Mouse (Mus musculus) megakaryocyte, embryonic 14.5 days (primary cell): Measurements from ENCODE around the gene Cope. TPM values are rescaled to one million over a fixed set of nuclear protein-coding genes. Genes with fewer than 3 reads are reported as not detected.

Experiments used
- H3K27me3 ChIP-seq: replicated peaks from 2 replicates; pipeline ENCODE3; 2012; ENCODE audit warnings: inconsistent platforms
- H3K36me3 ChIP-seq: replicated peaks from 2 replicates; pipeline ENCODE3; 2012; ENCODE audit warnings: low read length, inconsistent platforms, mixed read lengths
- H3K4me1 ChIP-seq: 2 replicates; pipeline ENCODE4 v1.6.1; 2012; ENCODE audit warnings: inconsistent platforms
- H3K4me3 ChIP-seq: replicated peaks from 2 replicates; pipeline ENCODE3; 2012; ENCODE audit warnings: moderate library complexity, mild to moderate bottlenecking, inconsistent platforms
- H3K9me3 ChIP-seq: 2 replicates; pipeline ENCODE4 v1.6.1; 2012; ENCODE audit warnings: inconsistent platforms
- FLI1 ChIP-seq: IDR thresholded peaks from 2 replicates; pipeline ENCODE4 v1.6.1; 2012; ENCODE audit warnings: low read length, inconsistent platforms, mixed read lengths
- GATA1 ChIP-seq: IDR thresholded peaks from 3 replicates; pipeline ENCODE4 v1.6.1; 2012; ENCODE audit warnings: mixed read lengths, low read length, inconsistent platforms, borderline replicate concordance
- polyA plus RNA-seq: library from polyadenylated mRNA; stranded (reverse); fragments of >175 nt; gene quantifications from 2 replicates; pipeline ENCODE4 v1.2.3, GENCODE M21; 2012; ENCODE audit warnings: low replicate concordance; ENCODE audit not compliant: insufficient read depth

Cope gene
- polyA plus RNA-seq, result 335 and 566 TPM in 2 replicates

- Histone ChIP-seq H3K36me3 (peaks cover 70% of the 10 kb centered on the region), H3K9me3 (no peaks in the 10 kb centered on the region), H3K27me3 (no peaks in the 10 kb centered on the region), H3K4me1 (peaks cover 52% of the 10 kb centered on the region), H3K4me3 (peak within 1 kb of the TSS; percentile 99)
- no peak for TF ChIP-seq GATA1
- TF ChIP-seq FLI1, result no peak; the same call in 1 of the 2 replicates
These were observed at the start of gene Cope, which contains the start of gene Ddx49 for GRCm38 (mm10) chr8:70302358-70302890. Gene Cope (plus strand): TSS chr8:70302518. Gene Ddx49 (minus strand): TSS chr8:70302489.

GRCm38 (mm10) chr8:70254628-70255027 lies 47.7 kb upstream of the Cope start:
- H3K36me3 ChIP-seq, result peaks cover 100% of the 10 kb centered on the region
- H3K9me3 ChIP-seq, result no peaks in the 10 kb centered on the region
- TF ChIP-seq GATA1, result no peak
- TF ChIP-seq FLI1, result no peak
- H3K27me3 ChIP-seq, result no peaks in the 10 kb centered on the region
- peaks cover 62% of the 10 kb centered on the region for H3K4me1 ChIP-seq
- no peak overlapping the region for H3K4me3 ChIP-seq

GRCm38 (mm10) chr8:70257456-70257855 lies 44.9 kb upstream of the Cope start:
- H3K4me3 ChIP-seq, result no peak overlapping the region
- H3K27me3 ChIP-seq, result no peaks in the 10 kb centered on the region
- H3K4me1 ChIP-seq, result peaks cover 42% of the 10 kb centered on the region
- no peak for TF ChIP-seq GATA1
- TF ChIP-seq FLI1, result no peak
- peaks cover 100% of the 10 kb centered on the region for H3K36me3 ChIP-seq
- H3K9me3 ChIP-seq, result no peaks in the 10 kb centered on the region

DNA sequence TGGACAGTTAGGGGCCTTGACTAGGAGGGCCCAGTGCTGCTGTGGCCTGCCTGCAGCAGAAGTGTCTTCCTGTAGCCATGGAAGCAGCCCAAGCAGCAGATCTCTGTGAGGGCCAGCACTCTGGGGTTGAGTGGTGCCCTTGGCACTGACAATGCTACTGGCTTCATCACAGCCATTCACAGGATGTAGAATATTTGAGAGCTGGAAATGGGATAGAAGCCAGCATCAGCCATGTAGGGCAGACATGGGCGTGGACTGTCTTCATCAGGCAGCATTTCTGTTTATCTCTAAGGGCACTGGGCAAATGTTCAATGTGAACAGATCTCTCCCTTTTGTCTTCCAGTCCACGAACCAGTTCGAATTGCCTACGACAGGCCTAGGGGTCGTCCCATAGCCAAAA lies 43.7 kb upstream of the Cope start:
- TF ChIP-seq FLI1 (no peak), GATA1 (no peak)
- Histone ChIP-seq H3K36me3 (peaks cover 100% of the 10 kb centered on the region), H3K9me3 (no peaks in the 10 kb centered on the region)

GRCm38 (mm10) chr8:70259043-70259442 lies 43.3 kb upstream of the Cope start:
- Histone ChIP-seq H3K36me3 (peaks cover 100% of the 10 kb centered on the region), H3K4me3 (no peak overlapping the region), H3K27me3 (no peaks in the 10 kb centered on the region), H3K9me3 (no peaks in the 10 kb centered on the region), H3K4me1 (peaks cover 28% of the 10 kb centered on the region)
- no peak for TF ChIP-seq GATA1
- no peak for TF ChIP-seq FLI1

More for the DNA sequence above, 43.7 kb upstream of the Cope start:
- Histone ChIP-seq H3K4me3 (no peak overlapping the region), H3K27me3 (no peaks in the 10 kb centered on the region), H3K4me1 (peaks cover 31% of the 10 kb centered on the region)

DNA sequence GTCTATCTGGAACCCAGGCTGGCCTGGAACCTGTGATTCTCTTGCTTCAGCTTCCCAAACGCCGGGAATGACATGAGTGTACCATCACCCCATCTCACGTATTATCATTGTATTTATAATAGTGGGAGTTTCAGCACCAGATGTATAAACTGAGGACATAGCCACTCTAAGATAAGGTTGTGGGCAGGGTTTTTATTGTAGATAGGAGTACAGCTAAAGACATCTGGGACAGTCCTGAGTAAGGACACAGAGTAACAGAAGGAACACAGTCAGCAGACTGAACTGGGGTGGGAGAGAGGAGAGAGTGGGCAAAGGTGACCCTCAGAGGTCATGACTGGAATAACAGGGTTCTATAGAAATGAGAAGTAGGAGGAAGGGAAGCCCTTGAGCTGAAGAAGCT lies 34.6 kb upstream of the Cope start:
- H3K4me1 ChIP-seq, result peaks cover 60% of the 10 kb centered on the region
- H3K27me3 ChIP-seq, result no peaks in the 10 kb centered on the region
- H3K4me3 ChIP-seq, result no peak overlapping the region
- H3K36me3 ChIP-seq, result peaks cover 50% of the 10 kb centered on the region
- no peaks in the 10 kb centered on the region for H3K9me3 ChIP-seq
- TF ChIP-seq FLI1 (no peak), GATA1 (no peak)

- Histone ChIP-seq H3K27me3 (no peaks in the 10 kb centered on the region), H3K4me1 (peaks cover 66% of the 10 kb centered on the region), H3K9me3 (no peaks in the 10 kb centered on the region), H3K4me3 (no peak overlapping the region), H3K36me3 (peaks cover 43% of the 10 kb centered on the region)
- TF ChIP-seq FLI1 (no peak), GATA1 (no peak)
These were observed 34.0 kb upstream of the Cope start for GRCm38 (mm10) chr8:70268311-70268710.

GRCm38 (mm10) chr8:70268799-70269565 lies 33.3 kb upstream of the Cope start:
- Histone ChIP-seq H3K4me3 (peak overlapping the region; percentile 59), H3K27me3 (no peaks in the 10 kb centered on the region), H3K36me3 (peaks cover 37% of the 10 kb centered on the region), H3K4me1 (peaks cover 73% of the 10 kb centered on the region), H3K9me3 (no peaks in the 10 kb centered on the region)
- TF ChIP-seq GATA1 (no peak), FLI1 (no peak)

- peak overlapping the region; percentile 78 for H3K4me3 ChIP-seq
- no peaks in the 10 kb centered on the region for H3K9me3 ChIP-seq
- TF ChIP-seq GATA1 (no peak), FLI1 (no peak)
- H3K36me3 ChIP-seq, result peaks cover 11% of the 10 kb centered on the region
- no peaks in the 10 kb centered on the region for H3K27me3 ChIP-seq
- H3K4me1 ChIP-seq, result peaks cover 94% of the 10 kb centered on the region
These were observed 29.4 kb upstream of the Cope start for GRCm38 (mm10) chr8:70272949-70273348.

GRCm38 (mm10) chr8:70274350-70274749 lies 28.0 kb upstream of the Cope start:
- no peaks in the 10 kb centered on the region for H3K9me3 ChIP-seq
- H3K27me3 ChIP-seq, result no peaks in the 10 kb centered on the region
- H3K4me3 ChIP-seq, result no peak overlapping the region
- peaks cover 11% of the 10 kb centered on the region for H3K36me3 ChIP-seq
- TF ChIP-seq FLI1 (no peak), GATA1 (no peak)
- H3K4me1 ChIP-seq, result peaks cover 94% of the 10 kb centered on the region
